Mouse (Mus musculus) urinary bladder, adult 18-20 months (tissue): ENCODE measurements around the gene Pikfyve.
"Not testable (repeated sequence)": the region's sequence is repeated elsewhere in the genome, so short reads cannot be mapped to it uniquely, and the experiment has no call there.

Experiments
- DNase-seq, 2 experiments: peaks; one replicate each; pipeline ENCODE4 v3.0.0; 2022; ENCODE audit warnings: low spot score in 2 of 2, mixed read lengths in 2 of 2

Pikfyve gene

GRCm38 (mm10) chr1:65185524-65186205, 818 bp upstream of the Pikfyve start:
- no peak for DNase-seq

- DNase-seq = no peak
Observed at GRCm38 (mm10) chr1:65187074-65187430, 569 bp downstream of the Pikfyve start.

- no peak for DNase-seq
Observed at GRCm38 (mm10) chr1:65190172-65190571, 3.7 kb downstream of the Pikfyve start.

GRCm38 (mm10) chr1:65193226-65193625, 6.7 kb downstream of the Pikfyve start:
- DNase-seq = no peak

GRCm38 (mm10) chr1:65198425-65198824, 11.9 kb downstream of the Pikfyve start:
- no peak for DNase-seq

GRCm38 (mm10) chr1:65198861-65199260, 12.4 kb downstream of the Pikfyve start:
- no peak for DNase-seq

GRCm38 (mm10) chr1:65204299-65204698, 17.8 kb downstream of the Pikfyve start:
- no peak for DNase-seq

GRCm38 (mm10) chr1:65213214-65213613, 26.7 kb downstream of the Pikfyve start:
- DNase-seq = no peak

GRCm38 (mm10) chr1:65217567-65217966, 31.1 kb downstream of the Pikfyve start:
- no peak for DNase-seq

GRCm38 (mm10) chr1:65217972-65218371, 31.5 kb downstream of the Pikfyve start:
- no peak for DNase-seq

GRCm38 (mm10) chr1:65223654-65224053, 37.2 kb downstream of the Pikfyve start:
- no peak for DNase-seq

- DNase-seq = no peak
Observed at GRCm38 (mm10) chr1:65227681-65228080, 41.2 kb downstream of the Pikfyve start.

GRCm38 (mm10) chr1:65229768-65230167, 43.3 kb downstream of the Pikfyve start:
- DNase-seq = not testable (repeated sequence)

GRCm38 (mm10) chr1:65230566-65230965, 44.1 kb downstream of the Pikfyve start:
- no peak for DNase-seq

- no peak for DNase-seq
Observed at GRCm38 (mm10) chr1:65237712-65238111, 51.2 kb downstream of the Pikfyve start.

- DNase-seq = no peak
Observed at GRCm38 (mm10) chr1:65245637-65246036, 59.2 kb downstream of the Pikfyve start.

- no peak for DNase-seq
Observed at GRCm38 (mm10) chr1:65280461-65280860, 94.0 kb downstream of the Pikfyve start.

GRCm38 (mm10) chr1:65281756-65282155, 95.3 kb downstream of the Pikfyve start, which contains the start of gene Pth2r:
TSS of gene Pth2r (plus strand) at chr1:65282056.
- DNase-seq = no peak

- DNase-seq = peak in 1 of 2 experiments; percentile 12
Observed at GRCm38 (mm10) chr1:65282766-65283165, 96.3 kb downstream of the Pikfyve start.

- no peak for DNase-seq
Observed at GRCm38 (mm10) chr1:65308476-65308875, 122.0 kb downstream of the Pikfyve start.

GRCm38 (mm10) chr1:65311214-65311933, 124.9 kb downstream of the Pikfyve start:
- DNase-seq = no peak

GRCm38 (mm10) chr1:65312118-65312517, 125.6 kb downstream of the Pikfyve start:
- DNase-seq = no peak

- DNase-seq = no peak
Observed at GRCm38 (mm10) chr1:65312896-65313295, 126.4 kb downstream of the Pikfyve start.
